Mouse (Mus musculus) limb, embryonic 14.5 days (tissue): ENCODE data around the gene Tle4. TPM values are rescaled to one million over a fixed set of nuclear protein-coding genes. Genes with fewer than 3 reads are reported as not detected.

Source experiments
- ATAC-seq: fragments of 200-750 bp; cut with Nextera tagmentation; 2 replicates; pipeline ENCODE4 v1.8.0; 2017; ENCODE audit warnings: low read depth, moderate number of reproducible peaks, moderate TSS enrichment; ENCODE audit not compliant: low FRiP score
- DNase-seq: peaks from one replicate; pipeline ENCODE4 v3.0.0-alpha.2; 2015; ENCODE audit warnings: low spot score
- H3K27ac ChIP-seq: fragments of 300-500 bp; sonication (generic); replicated peaks from 2 replicates; pipeline ENCODE4 v1.5.1; 2014; ENCODE audit warnings: low read depth, mild to moderate bottlenecking, low read length, moderate library complexity, mixed read lengths
- H3K27me3 ChIP-seq: fragments of 300-500 bp; sonication (generic); 2 replicates; pipeline ENCODE4 v1.6.1; 2014; ENCODE audit warnings: low read length, mixed read lengths; ENCODE audit not compliant: control insufficient read depth, insufficient read depth
- H3K36me3 ChIP-seq: fragments of 300-500 bp; sonication (generic); 2 replicates; pipeline ENCODE4 v1.6.1; 2014; ENCODE audit warnings: mild to moderate bottlenecking, low read length, moderate library complexity, mixed read lengths; ENCODE audit not compliant: control insufficient read depth, insufficient read depth
- H3K4me1 ChIP-seq: fragments of 300-500 bp; sonication (generic); 2 replicates; pipeline ENCODE4 v1.6.1; 2014; ENCODE audit warnings: antibody characterized with exemption, low read length, mixed read lengths; ENCODE audit not compliant: control insufficient read depth, insufficient read depth
- H3K4me2 ChIP-seq: fragments of 300-500 bp; sonication (generic); replicated peaks from 2 replicates; pipeline ENCODE4 v1.6.1; 2014; ENCODE audit warnings: low read depth, mild to moderate bottlenecking, low read length, moderate library complexity; ENCODE audit not compliant: severe bottlenecking
- H3K4me3 ChIP-seq: fragments of 300-500 bp; sonication (generic); replicated peaks from 2 replicates; pipeline ENCODE4 v1.5.1; 2014; ENCODE audit warnings: low read length
- H3K9ac ChIP-seq: fragments of 300-500 bp; sonication (generic); 2 replicates; pipeline ENCODE4 v1.6.1; 2014; ENCODE audit warnings: mild to moderate bottlenecking, low read depth, low read length, moderate library complexity; ENCODE audit not compliant: severe bottlenecking
- H3K9me3 ChIP-seq: fragments of 300-500 bp; sonication (generic); 2 replicates; pipeline ENCODE4 v1.6.1; 2016; ENCODE audit warnings: low read length; ENCODE audit not compliant: control insufficient read depth
- POLR2A ChIP-seq: fragments of 200-500 bp; IDR thresholded peaks from 2 replicates; pipeline ENCODE4 v1.8.0; 2012; ENCODE audit warnings: inconsistent platforms, mild to moderate bottlenecking, moderate library complexity, borderline replicate concordance; ENCODE audit not compliant: insufficient read depth, insufficient read length; ENCODE audit errors: extremely low read depth
- WGBS: fragments of 180-500 bp; shearing (Covaris S2); extraction: QIAGEN DNeasy Blood & Tissue Kit; methylation state at CpG from one replicate; pipeline ENCODE4 v1.1.7; 2014; 5-methylcytosine and 5-hydroxymethylcytosine counted together
- polyA plus RNA-seq, 2 experiments: library from polyadenylated mRNA; depleted of rRNA in 1 of 2; stranded (reverse) in 1 of 2; unstranded in 1 of 2; fragments of >200 nt; fragmentation: Nextera tagmentation in 1 of 2; extraction: Ambion mirVana in 1 of 2; gene quantifications; 2 replicates each; pipeline versions ENCODE4 v1.2.1 to v1.2.3; 2012 to 2014

Tle4 gene
- polyA plus RNA-seq, 2 experiments: 20.3 to 20.6 TPM

DNA sequence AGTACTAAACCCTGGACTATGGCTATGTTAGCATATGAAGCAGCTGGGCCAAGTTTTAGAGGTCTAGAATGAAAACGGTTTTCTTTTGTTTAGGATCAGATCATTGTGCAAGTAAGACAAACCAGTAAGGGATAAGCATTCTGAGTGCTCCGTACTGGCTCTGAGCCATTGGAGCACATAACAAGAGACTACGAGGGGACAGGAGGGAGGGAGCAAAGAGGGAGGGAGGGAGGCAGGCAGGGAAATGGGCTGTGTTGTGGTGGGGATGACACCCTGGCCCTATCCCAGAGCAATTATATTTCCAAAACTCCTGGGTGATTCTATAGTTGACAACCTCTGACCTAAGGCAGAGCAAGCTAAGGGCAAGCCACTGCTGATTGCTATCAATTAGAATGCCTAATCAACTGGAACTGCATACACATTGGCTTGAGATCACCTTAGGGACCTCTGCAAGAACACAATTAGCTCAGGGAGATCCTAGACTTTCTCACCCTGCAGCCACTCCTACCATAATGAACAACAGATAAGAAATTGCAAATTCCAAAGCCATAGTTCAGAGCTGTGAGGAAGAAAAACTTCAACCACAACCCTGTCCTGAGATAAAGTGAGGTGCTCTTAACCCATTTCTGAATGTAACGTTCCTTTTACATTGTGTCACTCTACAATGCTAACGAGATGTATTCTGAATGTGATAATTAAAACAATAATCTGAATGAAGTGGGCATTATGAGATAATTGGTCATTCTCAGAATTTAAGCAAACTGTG lies 115.9 kb downstream of the Tle4 start:
- peaks cover 6% of the 10 kb centered on the region; the same call in 1 of the 2 replicates for H3K4me1 ChIP-seq
- no peak overlapping the region for H3K4me3 ChIP-seq
- WGBS: 66% methylated on average over 5 of the region's 5 CpGs
- no peaks in the 10 kb centered on the region for H3K27me3 ChIP-seq
- no peak overlapping the region for H3K9ac ChIP-seq
- no peak overlapping the region for H3K27ac ChIP-seq
- DNase-seq (no peak), ATAC-seq (no peak)
- no peak for TF ChIP-seq POLR2A
- H3K9me3 ChIP-seq: no peaks in the 10 kb centered on the region
- no peaks in the 10 kb centered on the region for H3K36me3 ChIP-seq
- no peak overlapping the region for H3K4me2 ChIP-seq

GRCm38 (mm10) chr19:14479711-14480110 lies 118.1 kb downstream of the Tle4 start:
- H3K4me1 ChIP-seq: peaks cover 6% of the 10 kb centered on the region; the same call in 1 of the 2 replicates
- TF ChIP-seq POLR2A: no peak
- no peaks in the 10 kb centered on the region for H3K36me3 ChIP-seq
- no peak overlapping the region for H3K27ac ChIP-seq
- no peaks in the 10 kb centered on the region for H3K9me3 ChIP-seq
- no peak overlapping the region for H3K9ac ChIP-seq
- no peak overlapping the region for H3K4me3 ChIP-seq
- H3K27me3 ChIP-seq: no peaks in the 10 kb centered on the region
- peak; percentile 13 for DNase-seq
- ATAC-seq: no peak
- H3K4me2 ChIP-seq: no peak overlapping the region

DNA sequence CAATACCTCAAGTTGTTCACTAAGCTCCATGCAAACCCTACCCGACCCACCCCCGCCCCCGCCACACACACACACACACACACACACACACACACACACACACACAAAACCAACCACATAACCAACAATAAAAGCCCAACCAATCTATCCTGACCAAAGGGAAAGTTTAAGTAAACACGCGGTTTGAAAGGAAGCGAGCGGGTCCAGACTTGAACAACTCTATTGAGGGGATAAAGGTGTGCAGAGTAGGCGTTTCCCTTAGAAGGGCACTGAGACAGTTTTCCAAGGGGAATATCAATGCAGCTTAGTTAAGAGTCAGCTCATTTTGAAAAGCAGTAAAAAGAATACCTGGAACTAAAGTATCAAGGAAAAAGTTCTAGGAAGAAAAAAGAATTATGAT lies 128.5 kb downstream of the Tle4 start:
- Histone ChIP-seq H3K4me3 (no peak overlapping the region), H3K9me3 (no peaks in the 10 kb centered on the region), H3K27me3 (no peaks in the 10 kb centered on the region), H3K4me2 (no peak overlapping the region), H3K27ac (no peak overlapping the region), H3K4me1 (no peaks in the 10 kb centered on the region), H3K9ac (no peak overlapping the region), H3K36me3 (peaks cover 21% of the 10 kb centered on the region)
- TF ChIP-seq POLR2A: no peak
- DNase-seq: no peak
- WGBS: 79% methylated on average over 8 of the region's 8 CpGs
- no peak for ATAC-seq

GRCm38 (mm10) chr19:14468733-14469132 lies 129.1 kb downstream of the Tle4 start:
- H3K36me3 ChIP-seq: peaks cover 27% of the 10 kb centered on the region
- DNase-seq (no peak), ATAC-seq (no peak)
- H3K9me3 ChIP-seq: no peaks in the 10 kb centered on the region
- no peaks in the 10 kb centered on the region for H3K27me3 ChIP-seq
- H3K4me3 ChIP-seq: no peak overlapping the region
- H3K4me2 ChIP-seq: no peak overlapping the region
- no peak overlapping the region for H3K9ac ChIP-seq
- no peaks in the 10 kb centered on the region for H3K4me1 ChIP-seq
- H3K27ac ChIP-seq: no peak overlapping the region
- WGBS: 83% methylated on average over 2 of the region's 2 CpGs
- TF ChIP-seq POLR2A: no peak

DNA sequence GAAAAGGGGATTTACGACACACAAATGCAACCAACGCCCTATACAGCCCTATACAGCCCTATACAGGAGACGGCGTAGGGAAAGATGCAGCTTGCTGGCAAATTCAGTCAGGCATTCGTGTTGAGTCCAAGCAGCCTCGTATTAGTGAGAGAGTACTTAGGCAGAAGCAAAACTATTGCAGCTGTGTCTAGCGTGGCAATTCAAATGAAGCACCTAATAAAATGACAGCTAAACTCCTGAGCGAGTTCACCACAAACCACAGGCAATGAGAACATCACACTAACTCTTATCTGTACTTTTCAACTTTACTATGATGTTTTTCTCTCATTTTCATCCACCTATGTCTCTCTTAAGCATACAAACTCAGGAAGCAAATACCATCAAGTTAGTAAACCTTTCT lies 131.8 kb downstream of the Tle4 start:
- no peak overlapping the region for H3K9ac ChIP-seq
- no peak overlapping the region for H3K4me3 ChIP-seq
- H3K9me3 ChIP-seq: no peaks in the 10 kb centered on the region
- H3K4me1 ChIP-seq: no peaks in the 10 kb centered on the region
- TF ChIP-seq POLR2A: no peak
- peaks cover 46% of the 10 kb centered on the region for H3K36me3 ChIP-seq
- DNase-seq: no peak
- 79% methylated on average over 8 of the region's 8 CpGs for WGBS
- no peak overlapping the region for H3K27ac ChIP-seq
- no peak for ATAC-seq
- no peaks in the 10 kb centered on the region for H3K27me3 ChIP-seq
- no peak overlapping the region for H3K4me2 ChIP-seq
